ENCODE assay signal across 34 mouse cellular contexts in the genomic region with DNA sequence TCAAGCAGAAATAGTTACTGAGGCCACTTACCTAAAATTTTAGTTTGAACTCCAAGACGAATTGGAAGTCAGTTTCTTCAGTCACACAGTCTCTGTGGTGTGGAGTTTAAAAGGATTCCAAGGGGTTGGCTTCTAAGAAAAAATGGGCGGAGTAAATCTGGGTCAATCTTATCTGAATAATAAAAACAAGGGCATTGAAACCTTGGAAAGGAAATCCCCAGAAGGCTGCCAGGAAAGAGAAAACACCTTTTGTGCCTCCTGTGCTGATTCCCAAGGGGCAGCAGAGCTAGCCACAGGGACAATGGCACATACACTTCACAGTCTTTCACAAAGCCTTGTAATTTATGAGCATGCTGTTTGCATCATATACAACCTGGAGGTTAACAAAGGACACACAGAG. TPM values are rescaled to one million over a fixed set of nuclear protein-coding genes. Genes with fewer than 3 reads are reported as not detected.
DNase-seq lines count a peak whose midpoint lies in the region; ATAC-seq and TF ChIP-seq lines count a peak whose summit lies in the region.
"Had no signal": no experiment of that assay in that cellular context is flagged by ENCODE, and none has a peak within 500 bp of the region (broad histone marks: within the 10 kb centered on the region; RNA-seq: fewer than 3 reads in every experiment).

Gene Rnase1, minus strand, starts transcription at position 101 of the 400 bp plus-strand sequence.

- H3K4me3 ChIP-seq in liver, embryonic 12.5 days, result no peak within 1 kb of the TSS
- no peak within 1 kb of the TSS for H3K4me3 ChIP-seq in liver, embryonic 11.5 days (ENCODE audit: low read depth, low read length)
- no peak within 1 kb of the TSS for H3K4me3 ChIP-seq in liver, embryonic 15.5 days (replicated peaks)
- H3K4me3 ChIP-seq in lung, postnatal 0 days (ENCODE audit: low read depth, low read length), result no peak within 1 kb of the TSS
- H3K4me3 ChIP-seq: embryonic facial prominence, embryonic 13.5 days; erythroblast, embryonic 14.5 days; heart, embryonic 12.5 days; hindbrain, embryonic 13.5 days; limb, embryonic 15.5 days; neural tube, embryonic 12.5 days had no signal

- H3K4me2 ChIP-seq in liver, embryonic 12.5 days, result no peak within 1 kb of the TSS
- no peak within 1 kb of the TSS for H3K4me2 ChIP-seq in liver, embryonic 11.5 days
- no peak within 1 kb of the TSS for H3K4me2 ChIP-seq in liver, embryonic 15.5 days
- H3K4me2 ChIP-seq in lung, postnatal 0 days (replicated peaks; ENCODE audit: low read depth, low read length), result no peak within 1 kb of the TSS
- H3K4me2 ChIP-seq: embryonic facial prominence, embryonic 13.5 days; heart, embryonic 12.5 days; hindbrain, embryonic 13.5 days; limb, embryonic 15.5 days; midbrain, embryonic 11.5 days; neural tube, embryonic 12.5 days had no signal

- H3K36me3 ChIP-seq in liver, embryonic 12.5 days, result no peaks in the 10 kb centered on the region
- no peaks in the 10 kb centered on the region for H3K36me3 ChIP-seq in liver, embryonic 11.5 days (ENCODE audit: control insufficient read depth, insufficient read depth, low read length)
- no peaks in the 10 kb centered on the region for H3K36me3 ChIP-seq in liver, embryonic 15.5 days (replicated peaks)
- no peaks in the 10 kb centered on the region for H3K36me3 ChIP-seq in lung, postnatal 0 days (ENCODE audit: insufficient read depth, low read length)
- H3K36me3 ChIP-seq: embryonic facial prominence, embryonic 13.5 days; heart, embryonic 12.5 days; hindbrain, embryonic 13.5 days; limb, embryonic 15.5 days; neural tube, embryonic 12.5 days had no signal

- DNase-seq in liver, embryonic 11.5 days (ENCODE audit: low spot score), result no peak
- peak; percentile 22 for DNase-seq in ZHBTc4 (ENCODE audit: low read depth, low spot score)
- peak; percentile 41 for DNase-seq in brain, embryonic 14.5 days (ENCODE audit: low read depth)
- no peak for DNase-seq in urinary bladder, postnatal 4 days (ENCODE audit: low spot score in 2 of 2)
- no peak for DNase-seq in gastrocnemius, postnatal 25 days
- DNase-seq in lung, postnatal 0 days (ENCODE audit: low spot score), result no peak
- DNase-seq: adrenal gland, adult 8-10 months; cerebellum, adult 2 months; cerebellum, postnatal 36 days; embryo, embryonic 11 days; gastrocnemius, postnatal 14 days; heart, adult 18-20 months; heart, postnatal 10 days; kidney, adult 9 months; kidney, postnatal 14 days; layer of hippocampus, adult 9-11 months; retina, postnatal 1 day; thymus, postnatal 14 days had no signal

- ATAC-seq in liver, embryonic 12.5 days, result no peak
- no peak for ATAC-seq in liver, embryonic 11.5 days (replicated peaks; ENCODE audit: low FRiP score)
- no peak for ATAC-seq in liver, embryonic 15.5 days (ENCODE audit: insufficient read depth)
- no peak for ATAC-seq in lung, postnatal 0 days
- ATAC-seq: activated CD4-positive, CD25-positive, alpha-beta regulatory T cell, adult 4 months; forebrain, embryonic 16.5 days; inflammation-experienced regulatory T-cells, adult 6 months had no signal

- peak within 1 kb of the TSS; percentile 45; the same call in 1 of the 2 replicates for H3K27ac ChIP-seq in liver, embryonic 12.5 days
- H3K27ac ChIP-seq in liver, embryonic 11.5 days (ENCODE audit: low read depth, low read length), result no peak within 1 kb of the TSS
- peak within 1 kb of the TSS; percentile 89 for H3K27ac ChIP-seq in liver, embryonic 15.5 days (replicated peaks)
- no peak within 1 kb of the TSS for H3K27ac ChIP-seq in lung, postnatal 0 days (ENCODE audit: low read length)
- H3K27ac ChIP-seq: embryonic facial prominence, embryonic 13.5 days; hindbrain, embryonic 13.5 days; limb, embryonic 15.5 days; macrophage; neural tube, embryonic 12.5 days had no signal

- TF ChIP-seq CTCF in brain, embryonic 14.5 days (IDR thresholded peaks at IDR 0.05; ENCODE audit: borderline replicate concordance, extremely low read depth, insufficient read depth, insufficient read length), result no peak
- TF ChIP-seq CTCF in lung, postnatal 0 days (IDR thresholded peaks at IDR 0.05), result no peak

- H3K9me3 ChIP-seq in liver, embryonic 12.5 days (replicated peaks), result no peaks in the 10 kb centered on the region
- H3K9me3 ChIP-seq in liver, embryonic 11.5 days (ENCODE audit: control insufficient read depth, low read length), result no peaks in the 10 kb centered on the region
- H3K9me3 ChIP-seq in liver, embryonic 15.5 days (replicated peaks), result no peaks in the 10 kb centered on the region
- H3K9me3 ChIP-seq in lung, postnatal 0 days (ENCODE audit: low read length), result no peaks in the 10 kb centered on the region
- H3K9me3 ChIP-seq: embryonic facial prominence, embryonic 13.5 days; heart, embryonic 12.5 days; hindbrain, embryonic 13.5 days; limb, embryonic 15.5 days; neural tube, embryonic 12.5 days had no signal

- TF ChIP-seq EP300 in lung, postnatal 0 days (IDR thresholded peaks at IDR 0.05), result no peak

- peaks cover 95% of the 10 kb centered on the region for H3K4me1 ChIP-seq in liver, embryonic 12.5 days
- peaks cover 41% of the 10 kb centered on the region for H3K4me1 ChIP-seq in liver, embryonic 11.5 days (replicated peaks; ENCODE audit: control insufficient read depth, insufficient read depth, low read length)
- H3K4me1 ChIP-seq in liver, embryonic 15.5 days (replicated peaks), result peaks cover 96% of the 10 kb centered on the region
- no peaks in the 10 kb centered on the region for H3K4me1 ChIP-seq in lung, postnatal 0 days (ENCODE audit: insufficient read depth, low read depth, low read length)
- H3K4me1 ChIP-seq: embryonic facial prominence, embryonic 13.5 days; hindbrain, embryonic 13.5 days; limb, embryonic 15.5 days had no signal

- WGBS in liver, embryonic 12.5 days (ENCODE audit: insufficient replicate concordance), result 51% methylated on average over 2 of the region's 2 CpGs
- 61% methylated on average over 2 of the region's 2 CpGs for WGBS in liver, embryonic 11.5 days
- WGBS in liver, embryonic 15.5 days (ENCODE audit: insufficient replicate concordance), result 56% methylated on average over 2 of the region's 2 CpGs
- 68% methylated on average over 2 of the region's 2 CpGs for WGBS in lung, postnatal 0 days

- H3K27me3 ChIP-seq in liver, embryonic 12.5 days (replicated peaks), result no peaks in the 10 kb centered on the region
- no peaks in the 10 kb centered on the region for H3K27me3 ChIP-seq in liver, embryonic 11.5 days (replicated peaks; ENCODE audit: control insufficient read depth, insufficient read depth, low read length)
- no peaks in the 10 kb centered on the region for H3K27me3 ChIP-seq in liver, embryonic 15.5 days
- no peaks in the 10 kb centered on the region for H3K27me3 ChIP-seq in lung, postnatal 0 days (replicated peaks; ENCODE audit: insufficient read depth, low read length)
- H3K27me3 ChIP-seq: embryonic facial prominence, embryonic 13.5 days; heart, embryonic 12.5 days; hindbrain, embryonic 13.5 days; limb, embryonic 15.5 days; neural tube, embryonic 12.5 days had no signal

- no peak for TF ChIP-seq POLR2A in brain, embryonic 14.5 days (IDR thresholded peaks at IDR 0.05; ENCODE audit: borderline replicate concordance, extremely low read depth, insufficient read depth, insufficient read length, poor library complexity, severe bottlenecking)

- no peak within 1 kb of the TSS for H3K9ac ChIP-seq in liver, embryonic 12.5 days
- no peak within 1 kb of the TSS for H3K9ac ChIP-seq in liver, embryonic 11.5 days (ENCODE audit: low read depth, low read length)
- H3K9ac ChIP-seq in liver, embryonic 15.5 days, result peak within 1 kb of the TSS; percentile 18; the same call in 1 of the 2 replicates
- H3K9ac ChIP-seq in lung, postnatal 0 days (replicated peaks; ENCODE audit: low read depth), result no peak within 1 kb of the TSS
- H3K9ac ChIP-seq: embryonic facial prominence, embryonic 13.5 days; heart, embryonic 12.5 days; hindbrain, embryonic 13.5 days; limb, embryonic 15.5 days; neural tube, embryonic 12.5 days had no signal

RNA-seq across cellular contexts. Expression of gene Rnase1, which starts in this region (rescaled TPM):
- not detected in 2 replicates for polyA plus RNA-seq in liver, embryonic 12.5 days (2016; fragmentation: Nextera tagmentation; extraction: Ambion mirVana)
- polyA plus RNA-seq in liver, embryonic 11.5 days (2014; fragmentation: Nextera tagmentation; extraction: Ambion mirVana), result not detected in 2 replicates
- 0.09 and 0.27 TPM in 2 replicates for polyA plus RNA-seq in brain, embryonic 14.5 days (2012; rRNA removed)
- polyA plus RNA-seq in liver, embryonic 15.5 days (2015; fragmentation: Nextera tagmentation; extraction: Ambion mirVana), result 0.12 and 0.39 TPM in 2 replicates
- total RNA-seq in gastrocnemius, postnatal 25 days (2021), result not detected
- 0.70 and 0.74 TPM in 2 replicates for polyA plus RNA-seq in lung, postnatal 0 days (2015; fragmentation: Nextera tagmentation; extraction: Ambion mirVana)
- total RNA-seq: gastrocnemius, postnatal 14 days; MEL; monocyte, adult 5-6 weeks had no signal
- polyA plus RNA-seq: activated CD4-positive, CD25-positive, alpha-beta regulatory T cell, adult 4 months; C2C12; embryonic facial prominence, embryonic 13.5 days; erythroblast, embryonic 14.5 days; forebrain, embryonic 16.5 days; heart, embryonic 12.5 days; hindbrain, embryonic 13.5 days; inflammation-experienced regulatory T-cells, adult 6 months; macrophage; midbrain, embryonic 11.5 days had no signal

Comparison
In these comparisons a context has a peak if more than half of its experiments do, and no peak if none do; other contexts are left out.
1. H3K27ac ChIP-seq: peak in liver, embryonic 12.5 days (single experiment) and liver, embryonic 15.5 days (single experiment); none in liver, embryonic 11.5 days (single experiment) and lung, postnatal 0 days (single experiment).
2. Peak in DNase-seq in brain, embryonic 14.5 days; RNA of the gene not detected or under 1 TPM.